Mouse (Mus musculus) CD4-positive, CD25-positive, alpha-beta regulatory T cell, adult 9 weeks (primary cell): Measurements from ENCODE around the gene Pla2g2d. TPM values are rescaled to one million over a fixed set of nuclear protein-coding genes. Genes with fewer than 3 reads are reported as not detected.

Experiments
- polyA plus RNA-seq: library from polyadenylated mRNA; unstranded; fragments of 100-300 nt; shearing (Covaris generic); gene quantifications from one replicate; pipeline ENCODE4 v1.2.1, GENCODE M21; 2017

Pla2g2d gene
- polyA plus RNA-seq: 1.3 TPM

GRCm38 (mm10) chr4:138775435-138775834 is at the start of gene Pla2g2d:
Gene Pla2g2d (plus strand): TSS chr4:138775735.

GRCm38 (mm10) chr4:138737031-138737430 is 38.5 kb upstream of the Pla2g2d start, which contains the start of gene Ubxn10:
Gene Ubxn10 (minus strand): TSS chr4:138737167.

GRCm38 (mm10) chr4:138757416-138757815 is 18.1 kb upstream of the Pla2g2d start, which contains the start of gene Pla2g2f:
Gene Pla2g2f (minus strand): TSS chr4:138757626.

Other genes starting within 250 kb of the Pla2g2d start
- gene Vwa5b1, start 139.9 kb upstream of the Pla2g2d start, polyA plus RNA-seq: not detected
- gene Pla2g2c, start 50.9 kb upstream of the Pla2g2d start, polyA plus RNA-seq: not detected
- gene Ubxn10, start 38.6 kb upstream of the Pla2g2d start, polyA plus RNA-seq: 0.33 TPM
- 0.15 TPM for gene Pla2g2f, start 18.1 kb upstream of the Pla2g2d start, polyA plus RNA-seq
- gene Pla2g5, start 87.7 kb downstream of the Pla2g2d start, polyA plus RNA-seq: not detected
- not detected for gene Gm13030, start 98.2 kb downstream of the Pla2g2d start, polyA plus RNA-seq
- gene Pla2g2e, start 102.2 kb downstream of the Pla2g2d start, polyA plus RNA-seq: not detected
- 0.32 TPM for gene Otud3, start 138.2 kb downstream of the Pla2g2d start, polyA plus RNA-seq
- not detected for gene Rnf186, start 191.4 kb downstream of the Pla2g2d start, polyA plus RNA-seq
- gene Tmco4, start 197.2 kb downstream of the Pla2g2d start, polyA plus RNA-seq: 39.6 TPM